Mouse (Mus musculus): ENCODE measurements around the gene Fkbp9. TPM values are rescaled to one million over a fixed set of nuclear protein-coding genes. Genes with fewer than 3 reads are reported as not detected.

The Fkbp9 gene
- polyA plus RNA-seq, 1 experiment from 2014 or later = 85.8 TPM

DNA sequence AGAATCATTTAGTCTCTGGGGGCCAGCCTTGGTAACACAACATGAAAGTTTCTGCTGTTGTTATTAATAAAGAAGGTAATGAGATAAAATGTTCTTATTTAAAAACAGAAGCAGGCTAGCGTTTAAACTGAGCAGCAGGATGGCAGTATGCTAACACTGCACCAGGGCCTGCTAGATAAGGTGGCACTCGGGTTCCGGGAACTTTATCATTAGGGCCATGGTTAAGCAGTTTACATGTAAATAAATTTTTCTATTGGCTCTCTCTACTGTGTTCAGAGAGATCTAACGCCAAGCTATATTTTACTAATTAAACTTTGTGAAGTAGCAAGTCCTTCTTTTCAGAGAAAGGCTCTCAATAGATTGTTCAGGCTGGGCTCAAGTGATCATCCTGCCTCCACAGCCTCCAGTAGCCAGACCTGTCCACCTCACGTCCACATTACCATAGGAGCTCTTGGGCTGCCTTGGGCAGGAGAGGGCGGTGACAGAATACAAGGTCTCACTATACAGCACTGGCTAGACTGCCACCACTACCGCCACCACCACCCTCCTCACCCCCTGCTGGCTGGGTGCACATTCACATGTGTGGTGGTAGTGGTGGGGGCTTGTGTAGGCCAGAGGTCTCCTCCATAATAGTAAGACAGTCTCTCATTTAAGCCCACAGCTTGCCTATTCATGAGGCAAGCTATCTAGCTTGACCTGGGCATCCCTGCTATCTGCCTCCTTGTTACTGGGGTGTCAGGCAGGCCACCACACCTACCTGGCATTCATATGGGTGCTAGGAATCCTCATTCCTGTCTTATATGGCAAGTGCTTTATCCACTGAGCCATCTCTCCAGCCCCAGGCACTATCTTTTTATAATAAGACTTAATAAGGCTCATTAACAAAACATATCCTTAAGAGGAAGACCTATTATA is 71.0 kb downstream of the Fkbp9 start:
- ATAC-seq (ENCODE audit: low FRiP score, low TSS enrichment) (peak; percentile 36; the same call in 1 of the 2 replicates), DNase-seq (ENCODE audit: low spot score) (peak; percentile 55)
- Histone ChIP-seq H3K9me3 (ENCODE audit: control insufficient read depth, low read length) (no peaks in the 10 kb centered on the region), H3K4me1 (replicated peaks; ENCODE audit: control insufficient read depth, insufficient read depth) (no peaks in the 10 kb centered on the region; the same call in 1 of the 2 replicates), H3K9ac (ENCODE audit: low read length) (no peak overlapping the region), H3K4me2 (replicated peaks; ENCODE audit: low read depth) (no peak overlapping the region), H3K4me3 (ENCODE audit: low read depth, low read length) (no peak overlapping the region), H3K27me3 (ENCODE audit: control insufficient read depth, insufficient read depth, low read length) (no peaks in the 10 kb centered on the region), H3K36me3 (ENCODE audit: control insufficient read depth, insufficient read depth, low read length) (no peaks in the 10 kb centered on the region), H3K27ac (replicated peaks) (peak overlapping the region; percentile 69)
- TF ChIP-seq EP300 (optimal IDR thresholded peaks at IDR 0.05) = no peak
- peak; percentile 27; the same call in 1 of the 2 replicates for TF ChIP-seq CTCF (IDR thresholded peaks at IDR 0.05; ENCODE audit: low read depth)
- WGBS = 69% methylated on average over 7 of the region's 7 CpGs

DNA sequence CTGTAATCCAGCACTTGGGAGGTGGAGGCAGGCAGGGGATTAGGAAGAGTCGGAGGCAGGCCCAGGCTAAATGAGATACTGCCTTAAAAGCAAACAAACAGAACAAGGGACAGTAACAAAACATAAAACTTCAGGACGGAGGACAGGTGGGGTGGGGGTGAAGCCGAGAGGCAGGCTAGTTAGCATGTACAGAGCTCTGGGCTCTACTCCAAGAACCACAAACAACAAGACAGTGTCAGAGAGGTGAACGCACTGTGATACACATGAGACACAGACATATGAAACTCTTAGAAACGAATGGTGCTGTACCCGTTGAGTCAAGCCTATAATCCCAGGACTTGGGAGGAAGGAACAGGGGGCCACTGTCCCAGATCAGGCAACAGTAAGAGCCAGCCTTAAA is 72.0 kb downstream of the Fkbp9 start:
- no peaks in the 10 kb centered on the region for H3K27me3 ChIP-seq (ENCODE audit: control insufficient read depth, insufficient read depth, low read length)
- H3K9me3 ChIP-seq (ENCODE audit: control insufficient read depth, low read length) = no peaks in the 10 kb centered on the region
- no peaks in the 10 kb centered on the region for H3K36me3 ChIP-seq (ENCODE audit: control insufficient read depth, insufficient read depth, low read length)
- no peak overlapping the region; the same call in 1 of the 2 replicates for H3K9ac ChIP-seq (ENCODE audit: low read length)
- H3K4me3 ChIP-seq (ENCODE audit: low read depth, low read length) = no peak overlapping the region
- no peak for DNase-seq (ENCODE audit: low spot score)
- 25% methylated on average over 6 of the region's 6 CpGs for WGBS
- no peak for TF ChIP-seq EP300 (optimal IDR thresholded peaks at IDR 0.05)
- TF ChIP-seq CTCF (IDR thresholded peaks at IDR 0.05; ENCODE audit: low read depth) = no peak
- no peak overlapping the region for H3K4me2 ChIP-seq (replicated peaks; ENCODE audit: low read depth)
- ATAC-seq (ENCODE audit: low FRiP score, low TSS enrichment) = no peak
- no peaks in the 10 kb centered on the region; the same call in 1 of the 2 replicates for H3K4me1 ChIP-seq (replicated peaks; ENCODE audit: control insufficient read depth, insufficient read depth)
- peak overlapping the region; percentile 69; the same call in 1 of the 2 replicates for H3K27ac ChIP-seq (replicated peaks)

DNA sequence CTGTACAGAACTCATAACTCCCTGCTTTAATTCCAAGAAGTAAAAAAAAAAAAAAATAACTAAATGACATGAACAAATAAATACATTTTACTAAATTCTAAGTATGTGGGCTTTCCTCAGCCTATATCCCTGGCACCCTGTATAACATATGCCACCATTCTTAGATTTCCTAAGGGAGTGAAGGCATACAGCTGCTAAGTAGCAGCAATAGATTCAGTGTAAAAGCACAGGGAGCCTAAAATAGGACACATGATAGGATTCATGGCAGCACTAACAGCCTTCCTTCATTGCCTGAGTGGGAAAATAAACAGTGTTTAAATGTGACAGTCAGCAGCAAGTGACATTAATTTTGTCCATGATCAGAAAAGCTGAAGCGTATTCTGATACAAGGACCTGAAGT is 72.5 kb downstream of the Fkbp9 start:
- ATAC-seq (ENCODE audit: low FRiP score, low TSS enrichment) = no peak
- Histone ChIP-seq H3K9me3 (ENCODE audit: control insufficient read depth, low read length) (no peaks in the 10 kb centered on the region), H3K4me1 (replicated peaks; ENCODE audit: control insufficient read depth, insufficient read depth) (no peaks in the 10 kb centered on the region; the same call in 1 of the 2 replicates), H3K27ac (replicated peaks) (peak overlapping the region; percentile 46), H3K36me3 (ENCODE audit: control insufficient read depth, insufficient read depth, low read length) (no peaks in the 10 kb centered on the region), H3K9ac (ENCODE audit: low read length) (no peak overlapping the region), H3K27me3 (ENCODE audit: control insufficient read depth, insufficient read depth, low read length) (no peaks in the 10 kb centered on the region), H3K4me2 (replicated peaks; ENCODE audit: low read depth) (no peak overlapping the region), H3K4me3 (ENCODE audit: low read depth, low read length) (no peak overlapping the region)
- DNase-seq (ENCODE audit: low spot score) = no peak
- TF ChIP-seq EP300 (optimal IDR thresholded peaks at IDR 0.05) = no peak
- no peak for TF ChIP-seq CTCF (IDR thresholded peaks at IDR 0.05; ENCODE audit: low read depth)
- 74% methylated on average over 1 of the region's 1 CpGs for WGBS

DNA sequence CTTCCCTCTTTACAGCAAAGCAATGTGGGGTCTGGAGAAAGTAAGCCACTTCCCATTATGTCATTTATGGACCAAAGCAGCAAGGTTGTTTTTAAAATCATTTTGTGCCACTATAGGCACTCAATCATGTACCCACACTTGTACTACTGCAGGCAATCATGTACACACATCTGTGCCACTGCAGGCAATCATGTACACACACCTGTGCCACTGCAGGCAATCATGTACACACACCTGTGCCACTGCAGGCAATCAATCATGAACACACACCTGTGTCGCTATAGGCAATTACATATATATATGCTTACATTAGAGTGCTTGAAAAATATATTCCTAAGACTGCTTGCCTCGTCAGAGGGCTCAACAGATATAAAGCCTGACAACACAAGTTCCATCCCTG is 73.1 kb downstream of the Fkbp9 start:
- DNase-seq (ENCODE audit: low spot score) (no peak), ATAC-seq (ENCODE audit: low FRiP score, low TSS enrichment) (no peak)
- H3K4me2 ChIP-seq (replicated peaks; ENCODE audit: low read depth) = no peak overlapping the region
- no peak overlapping the region for H3K4me3 ChIP-seq (ENCODE audit: low read depth, low read length)
- no peaks in the 10 kb centered on the region for H3K36me3 ChIP-seq (ENCODE audit: control insufficient read depth, insufficient read depth, low read length)
- H3K9ac ChIP-seq (ENCODE audit: low read length) = no peak overlapping the region
- H3K27me3 ChIP-seq (ENCODE audit: control insufficient read depth, insufficient read depth, low read length) = no peaks in the 10 kb centered on the region
- WGBS = 56% methylated on average over 2 of the region's 2 CpGs
- TF ChIP-seq EP300 (optimal IDR thresholded peaks at IDR 0.05) (no peak), CTCF (IDR thresholded peaks at IDR 0.05; ENCODE audit: low read depth) (no peak)
- peak overlapping the region; percentile 46 for H3K27ac ChIP-seq (replicated peaks)
- H3K4me1 ChIP-seq (replicated peaks; ENCODE audit: control insufficient read depth, insufficient read depth) = no peaks in the 10 kb centered on the region; the same call in 1 of the 2 replicates
- H3K9me3 ChIP-seq (ENCODE audit: control insufficient read depth, low read length) = no peaks in the 10 kb centered on the region

DNA sequence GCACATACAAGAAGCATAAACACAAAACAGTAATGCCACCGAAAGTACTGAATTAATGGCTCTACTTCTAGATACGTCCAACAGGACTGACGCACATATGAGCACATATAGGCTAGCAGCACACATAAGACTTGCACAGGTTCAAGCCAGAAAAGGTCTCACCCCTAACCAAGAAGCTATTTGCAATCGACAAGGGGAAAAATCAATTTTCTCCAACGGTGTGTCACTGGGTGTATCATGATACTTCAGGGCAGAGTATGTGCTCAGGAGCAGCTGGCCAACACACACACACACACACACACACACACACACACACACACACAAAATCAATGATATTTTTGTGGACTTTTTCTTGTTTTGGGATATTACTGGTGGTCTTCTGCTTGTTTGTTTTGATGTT is 73.6 kb downstream of the Fkbp9 start:
- H3K4me1 ChIP-seq (replicated peaks; ENCODE audit: control insufficient read depth, insufficient read depth) = no peaks in the 10 kb centered on the region; the same call in 1 of the 2 replicates
- no peak overlapping the region for H3K4me2 ChIP-seq (replicated peaks; ENCODE audit: low read depth)
- H3K27me3 ChIP-seq (ENCODE audit: control insufficient read depth, insufficient read depth, low read length) = no peaks in the 10 kb centered on the region
- H3K9me3 ChIP-seq (ENCODE audit: control insufficient read depth, low read length) = no peaks in the 10 kb centered on the region
- no peak overlapping the region for H3K9ac ChIP-seq (ENCODE audit: low read length)
- 73% methylated on average over 5 of the region's 5 CpGs for WGBS
- H3K27ac ChIP-seq (replicated peaks) = no peak overlapping the region
- DNase-seq (ENCODE audit: low spot score) (no peak), ATAC-seq (ENCODE audit: low FRiP score, low TSS enrichment) (no peak)
- H3K36me3 ChIP-seq (ENCODE audit: control insufficient read depth, insufficient read depth, low read length) = no peaks in the 10 kb centered on the region
- no peak overlapping the region for H3K4me3 ChIP-seq (ENCODE audit: low read depth, low read length)
- TF ChIP-seq EP300 (optimal IDR thresholded peaks at IDR 0.05) (no peak), CTCF (IDR thresholded peaks at IDR 0.05; ENCODE audit: low read depth) (no peak)
